Mouse (Mus musculus): ENCODE measurements around the gene Trim9.

DNA sequence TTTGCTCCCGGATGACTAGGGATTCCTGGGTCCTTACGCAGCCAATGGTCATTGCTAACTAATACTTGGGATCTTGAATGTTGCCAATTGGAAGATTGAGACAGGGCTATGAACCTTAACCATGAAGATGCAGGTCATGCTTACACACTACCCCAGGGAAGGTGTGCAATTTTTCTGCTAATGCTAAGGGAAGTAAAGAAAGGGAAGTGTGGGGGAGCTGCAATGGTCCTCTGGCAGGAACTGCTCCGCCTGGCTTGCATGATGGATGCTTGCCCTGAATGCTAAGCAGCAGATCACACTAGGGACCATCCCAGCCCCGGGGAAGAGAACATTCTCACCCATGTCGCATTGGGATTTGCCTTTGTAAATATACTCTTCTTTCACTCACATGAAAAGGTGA is 126.0 kb downstream of the Trim9 start:
- TF ChIP-seq POLR2A (IDR thresholded peaks at IDR 0.05; ENCODE audit: borderline replicate concordance, control insufficient read depth, low read depth, low read length) (no peak), CTCF (IDR thresholded peaks at IDR 0.05; ENCODE audit: control insufficient read depth, insufficient read depth, low read length) (no peak)
